Mouse (Mus musculus) heart, embryonic 14.5 days (tissue): ENCODE data around the gene Sgo1. TPM values are rescaled to one million over a fixed set of nuclear protein-coding genes. Genes with fewer than 3 reads are reported as not detected.

ENCODE experiments used
- ATAC-seq: fragments of 200-750 bp; cut with Nextera tagmentation; 2 replicates; pipeline ENCODE4 v1.8.0; 2017; ENCODE audit warnings: low read depth, moderate TSS enrichment; ENCODE audit not compliant: insufficient number of reproducible peaks, insufficient read depth, low FRiP score
- H3K27ac ChIP-seq, 2 experiments: fragments of 200-500 bp in 1 of 2; fragments of 300-500 bp in 1 of 2; sonication (generic) in 1 of 2; replicated peaks in 1 of 2; 2 replicates each; pipeline ENCODE4 v1.5.1; 2012 to 2014; ENCODE audit warnings: low read depth in 2 of 2, low read length in 2 of 2, control low read depth in 1 of 2, mild to moderate bottlenecking in 1 of 2, mixed read lengths in 1 of 2; ENCODE audit not compliant: control insufficient read depth in 1 of 2, insufficient read depth in 1 of 2
- H3K27me3 ChIP-seq: fragments of 300-500 bp; sonication (generic); 2 replicates; pipeline ENCODE4 v1.6.1; 2014; ENCODE audit warnings: mild to moderate bottlenecking, low read length, control low read depth; ENCODE audit not compliant: control insufficient read depth, insufficient read depth
- H3K36me3 ChIP-seq: fragments of 300-500 bp; sonication (generic); 2 replicates; pipeline ENCODE4 v1.6.1; 2014; ENCODE audit warnings: mild to moderate bottlenecking, control low read depth, low read length, mixed read lengths; ENCODE audit not compliant: control insufficient read depth, insufficient read depth
- H3K4me1 ChIP-seq, 2 experiments: fragments of 200-500 bp in 1 of 2; fragments of 300-500 bp in 1 of 2; sonication (generic) in 1 of 2; 2 replicates each; pipeline ENCODE4 v1.6.1; 2012 to 2014; ENCODE audit warnings: low read length in 2 of 2, control low read depth in 1 of 2, mixed read lengths in 1 of 2; ENCODE audit not compliant: control insufficient read depth in 2 of 2, insufficient read depth in 2 of 2
- H3K4me2 ChIP-seq: fragments of 300-500 bp; sonication (generic); 2 replicates; pipeline ENCODE4 v1.6.1; 2014; ENCODE audit warnings: mild to moderate bottlenecking, low read length
- H3K4me3 ChIP-seq, 2 experiments: fragments of 200-500 bp in 1 of 2; fragments of 300-500 bp in 1 of 2; sonication (generic) in 1 of 2; 2 replicates each; pipeline ENCODE4 v1.5.1; 2012 to 2014; ENCODE audit warnings: low read length in 2 of 2, mild to moderate bottlenecking in 2 of 2, control low read depth in 1 of 2, low read depth in 1 of 2, moderate library complexity in 1 of 2; ENCODE audit not compliant: control insufficient read depth in 1 of 2, insufficient read depth in 1 of 2
- H3K9ac ChIP-seq: fragments of 300-500 bp; sonication (generic); 2 replicates; pipeline ENCODE4 v1.6.1; 2014; ENCODE audit warnings: mild to moderate bottlenecking, low read length
- H3K9me3 ChIP-seq: fragments of 300-500 bp; sonication (generic); 2 replicates; pipeline ENCODE4 v1.6.1; 2016; ENCODE audit warnings: low read length, control low read depth; ENCODE audit not compliant: control insufficient read depth
- WGBS: fragments of 180-500 bp; shearing (Covaris S2); extraction: QIAGEN DNeasy Blood & Tissue Kit; methylation state at CpG from one replicate; pipeline ENCODE4 v1.1.7; 2014; 5-methylcytosine and 5-hydroxymethylcytosine counted together
- polyA plus RNA-seq: library from polyadenylated mRNA; unstranded; fragments of >200 nt; fragmentation: Nextera tagmentation; extraction: Ambion mirVana; gene quantifications from 2 replicates; pipeline ENCODE4 v1.2.1, GENCODE M21; 2014

Gene Sgo1
- polyA plus RNA-seq, 1 experiment from 2014 or later = 21.1 TPM

GRCm38 (mm10) chr17:53650251-53650661 lies 38.9 kb downstream of the Sgo1 start:
- no peak overlapping the region for H3K9ac ChIP-seq
- no peaks in the 10 kb centered on the region for H3K9me3 ChIP-seq
- peaks cover 73% of the 10 kb centered on the region for H3K36me3 ChIP-seq
- no peak overlapping the region for H3K4me2 ChIP-seq
- 79% methylated on average over 2 of the region's 2 CpGs for WGBS
- H3K4me1 ChIP-seq = no peaks in the 10 kb centered on the region
- no peaks in the 10 kb centered on the region for H3K27me3 ChIP-seq
- ATAC-seq = no peak
- H3K4me3 ChIP-seq = no peak overlapping the region
- H3K27ac ChIP-seq = no peak overlapping the region

GRCm38 (mm10) chr17:53643360-53643759 lies 45.8 kb downstream of the Sgo1 start:
- H3K27ac ChIP-seq = no peak overlapping the region
- no peak overlapping the region for H3K4me2 ChIP-seq
- no peak for ATAC-seq
- H3K9me3 ChIP-seq = no peaks in the 10 kb centered on the region
- H3K4me1 ChIP-seq = no peaks in the 10 kb centered on the region
- H3K36me3 ChIP-seq = peaks cover 88% of the 10 kb centered on the region
- no peak overlapping the region for H3K4me3 ChIP-seq
- WGBS = 64% methylated on average over 4 of the region's 4 CpGs
- H3K9ac ChIP-seq = no peak overlapping the region
- H3K27me3 ChIP-seq = no peaks in the 10 kb centered on the region

GRCm38 (mm10) chr17:53631344-53631743 lies 57.8 kb downstream of the Sgo1 start:
- Histone ChIP-seq H3K36me3 (peaks cover 53% of the 10 kb centered on the region), H3K9me3 (no peaks in the 10 kb centered on the region), H3K27me3 (no peaks in the 10 kb centered on the region), H3K27ac (no peak overlapping the region), H3K4me1 (0 out of 4 replicates have a peak, but pooled peaks cover 2 to 4% of the 10 kb centered on the region in 2 experiments), H3K4me2 (no peak overlapping the region), H3K4me3 (no peak overlapping the region), H3K9ac (no peak overlapping the region)
- no peak for ATAC-seq

GRCm38 (mm10) chr17:53628131-53628530 lies 61.0 kb downstream of the Sgo1 start:
- Histone ChIP-seq H3K9ac (no peak overlapping the region), H3K4me1 (peaks cover 4 to 7% of the 10 kb centered on the region in 2 experiments; a peak in 1 of 4 replicates), H3K4me3 (no peak overlapping the region), H3K9me3 (no peaks in the 10 kb centered on the region), H3K27me3 (no peaks in the 10 kb centered on the region), H3K4me2 (no peak overlapping the region), H3K27ac (no peak overlapping the region), H3K36me3 (peaks cover 45% of the 10 kb centered on the region)
- no peak for ATAC-seq
- WGBS = 68% methylated on average over 5 of the region's 5 CpGs

- 79% methylated on average over 4 of the region's 4 CpGs for WGBS
- ATAC-seq = no peak
- Histone ChIP-seq H3K4me3 (no peak overlapping the region), H3K27ac (no peak overlapping the region), H3K4me1 (peaks cover 4 to 7% of the 10 kb centered on the region in 2 experiments; a peak in 1 of 4 replicates), H3K36me3 (peaks cover 39% of the 10 kb centered on the region), H3K9me3 (no peaks in the 10 kb centered on the region), H3K27me3 (no peaks in the 10 kb centered on the region), H3K9ac (no peak overlapping the region), H3K4me2 (no peak overlapping the region)
Observed at GRCm38 (mm10) chr17:53627497-53627896, 61.6 kb downstream of the Sgo1 start.

- H3K27ac ChIP-seq = no peak overlapping the region
Observed at GRCm38 (mm10) chr17:53626160-53626559, 63.0 kb downstream of the Sgo1 start.

More at GRCm38 (mm10) chr17:53626160-53626559, 63.0 kb downstream of the Sgo1 start:
- WGBS = 88% methylated on average over 3 of the region's 3 CpGs
- Histone ChIP-seq H3K27me3 (no peaks in the 10 kb centered on the region), H3K4me3 (no peak overlapping the region), H3K36me3 (peaks cover 29% of the 10 kb centered on the region), H3K4me2 (no peak overlapping the region), H3K9ac (no peak overlapping the region), H3K4me1 (peaks cover 4 to 7% of the 10 kb centered on the region in 2 experiments; a peak in 2 of 4 replicates), H3K9me3 (no peaks in the 10 kb centered on the region)
- no peak for ATAC-seq

Other genes starting within 250 kb of the Sgo1 start
- gene Efhb, start 226.0 kb downstream of the Sgo1 start, polyA plus RNA-seq = 0.38 and 0.42 TPM in 2 replicates
- gene Rab5a, start 210.1 kb downstream of the Sgo1 start, polyA plus RNA-seq = 79.3 and 80.4 TPM in 2 replicates
- 0.32 and 0.40 TPM in 2 replicates for gene Pp2d1, start 149.9 kb downstream of the Sgo1 start, polyA plus RNA-seq
- 16.6 and 17.0 TPM in 2 replicates for gene Kat2b, start 122.5 kb downstream of the Sgo1 start, polyA plus RNA-seq
- gene Sult1c2, start 157.0 kb upstream of the Sgo1 start, polyA plus RNA-seq = not detected in 2 replicates